Mouse (Mus musculus): ENCODE data around the gene Prss37. TPM values are rescaled to one million over a fixed set of nuclear protein-coding genes. Genes with fewer than 3 reads are reported as not detected.

Prss37 gene
- total RNA-seq (2014; rRNA removed) (not detected in 2 replicates), polyA plus RNA-seq (2015; fragmentation: Nextera tagmentation; extraction: Ambion mirVana) (not detected in 2 replicates)

- Histone ChIP-seq H3K9me3 (ENCODE audit: low read length) (no peaks in the 10 kb centered on the region), H3K36me3 (ENCODE audit: insufficient read depth, low read length) (no peaks in the 10 kb centered on the region), H3K27me3 (ENCODE audit: insufficient read depth, low read length) (no peaks in the 10 kb centered on the region), H3K4me1 (ENCODE audit: insufficient read depth, low read length) (no peaks in the 10 kb centered on the region), H3K9ac (replicated peaks; ENCODE audit: low read length, poor library complexity, severe bottlenecking) (no peak within 1 kb of the TSS), H3K27ac (ENCODE audit: low read depth, low read length) (no peak within 1 kb of the TSS), H3K4me2 (ENCODE audit: low read depth, low read length, poor library complexity, severe bottlenecking) (no peak within 1 kb of the TSS), H3K4me3 (ENCODE audit: low read depth, low read length) (no peak within 1 kb of the TSS)
- no peak for DNase-seq (ENCODE audit: low spot score)
- no peak for ATAC-seq (ENCODE audit: low FRiP score)
- TF ChIP-seq CTCF (IDR thresholded peaks at IDR 0.05) = no peak
- 83% methylated on average over 1 of the region's 1 CpGs for WGBS
Observed at GRCm38 (mm10) chr6:40519408-40519807, at the start of gene Prss37. Gene Prss37 (minus strand): TSS chr6:40519508.

GRCm38 (mm10) chr6:40554950-40555349 is 35.6 kb upstream of the Prss37 start, which contains the start of gene Olfr461:
Gene Olfr461 (minus strand): TSS chr6:40555050.
- no peak for TF ChIP-seq CTCF (IDR thresholded peaks at IDR 0.05)
- Histone ChIP-seq H3K9ac (replicated peaks; ENCODE audit: low read length, poor library complexity, severe bottlenecking) (no peak within 1 kb of the TSS), H3K4me3 (ENCODE audit: low read depth, low read length) (no peak within 1 kb of the TSS), H3K9me3 (ENCODE audit: low read length) (no peaks in the 10 kb centered on the region), H3K36me3 (ENCODE audit: insufficient read depth, low read length) (no peaks in the 10 kb centered on the region), H3K27ac (ENCODE audit: low read depth, low read length) (no peak within 1 kb of the TSS), H3K4me1 (ENCODE audit: insufficient read depth, low read length) (no peaks in the 10 kb centered on the region), H3K4me2 (ENCODE audit: low read depth, low read length, poor library complexity, severe bottlenecking) (no peak within 1 kb of the TSS), H3K27me3 (ENCODE audit: insufficient read depth, low read length) (no peaks in the 10 kb centered on the region)
- WGBS = 75% methylated on average over 2 of the region's 2 CpGs
- ATAC-seq (ENCODE audit: low FRiP score) (no peak), DNase-seq (ENCODE audit: low spot score) (no peak)

- H3K9ac ChIP-seq (replicated peaks; ENCODE audit: low read length, poor library complexity, severe bottlenecking) = no peak overlapping the region
- H3K9me3 ChIP-seq (ENCODE audit: low read length) = no peaks in the 10 kb centered on the region
- H3K4me2 ChIP-seq (ENCODE audit: low read depth, low read length, poor library complexity, severe bottlenecking) = no peak overlapping the region
- TF ChIP-seq CTCF (IDR thresholded peaks at IDR 0.05) = no peak
- no peak overlapping the region for H3K4me3 ChIP-seq (ENCODE audit: low read depth, low read length)
- no peak overlapping the region for H3K27ac ChIP-seq (ENCODE audit: low read depth, low read length)
- no peak for ATAC-seq (ENCODE audit: low FRiP score)
- no peak for DNase-seq (ENCODE audit: low spot score)
- H3K4me1 ChIP-seq (ENCODE audit: insufficient read depth, low read length) = no peaks in the 10 kb centered on the region
- WGBS = 82% methylated on average over 10 of the region's 10 CpGs
- no peaks in the 10 kb centered on the region for H3K36me3 ChIP-seq (ENCODE audit: insufficient read depth, low read length)
- no peaks in the 10 kb centered on the region for H3K27me3 ChIP-seq (ENCODE audit: insufficient read depth, low read length)
Observed at GRCm38 (mm10) chr6:40544690-40545089, 25.4 kb upstream of the Prss37 start.

GRCm38 (mm10) chr6:40493229-40493628 is 26.1 kb downstream of the Prss37 start, which contains the start of gene Tas2r108:
Gene Tas2r108 (plus strand): TSS chr6:40493529.
- H3K9ac ChIP-seq (replicated peaks; ENCODE audit: low read length, poor library complexity, severe bottlenecking) = no peak within 1 kb of the TSS
- no peaks in the 10 kb centered on the region for H3K27me3 ChIP-seq (ENCODE audit: insufficient read depth, low read length)
- 93% methylated on average over 3 of the region's 3 CpGs for WGBS
- no peak for TF ChIP-seq CTCF (IDR thresholded peaks at IDR 0.05)
- H3K4me2 ChIP-seq (ENCODE audit: low read depth, low read length, poor library complexity, severe bottlenecking) = no peak within 1 kb of the TSS
- H3K4me3 ChIP-seq (ENCODE audit: low read depth, low read length) = no peak within 1 kb of the TSS
- no peak for DNase-seq (ENCODE audit: low spot score)
- peaks cover 3% of the 10 kb centered on the region; the same call in 1 of the 2 replicates for H3K9me3 ChIP-seq (ENCODE audit: low read length)
- H3K27ac ChIP-seq (ENCODE audit: low read depth, low read length) = no peak within 1 kb of the TSS
- no peak for ATAC-seq (ENCODE audit: low FRiP score)
- H3K4me1 ChIP-seq (ENCODE audit: insufficient read depth, low read length) = no peaks in the 10 kb centered on the region
- no peaks in the 10 kb centered on the region for H3K36me3 ChIP-seq (ENCODE audit: insufficient read depth, low read length)

- ATAC-seq (ENCODE audit: low FRiP score) (no peak), DNase-seq (ENCODE audit: low spot score) (no peak)
- Histone ChIP-seq H3K4me1 (ENCODE audit: insufficient read depth, low read length) (no peaks in the 10 kb centered on the region), H3K4me2 (ENCODE audit: low read depth, low read length, poor library complexity, severe bottlenecking) (no peak within 1 kb of the TSS), H3K9me3 (ENCODE audit: low read length) (no peaks in the 10 kb centered on the region), H3K4me3 (ENCODE audit: low read depth, low read length) (no peak within 1 kb of the TSS), H3K27ac (ENCODE audit: low read depth, low read length) (no peak within 1 kb of the TSS), H3K9ac (replicated peaks; ENCODE audit: low read length, poor library complexity, severe bottlenecking) (no peak within 1 kb of the TSS), H3K27me3 (ENCODE audit: insufficient read depth, low read length) (no peaks in the 10 kb centered on the region), H3K36me3 (ENCODE audit: insufficient read depth, low read length) (no peaks in the 10 kb centered on the region)
- no peak for TF ChIP-seq CTCF (IDR thresholded peaks at IDR 0.05)
Observed at GRCm38 (mm10) chr6:40490933-40491332, 28.4 kb downstream of the Prss37 start, which contains the start of gene Tas2r137. Gene Tas2r137 (plus strand): TSS chr6:40491233.

GRCm38 (mm10) chr6:40482318-40482717 is 37.0 kb downstream of the Prss37 start:
- WGBS = 94% methylated on average over 5 of the region's 5 CpGs
- TF ChIP-seq CTCF (IDR thresholded peaks at IDR 0.05) = no peak
- Histone ChIP-seq H3K9me3 (ENCODE audit: low read length) (no peaks in the 10 kb centered on the region), H3K27ac (ENCODE audit: low read depth, low read length) (no peak overlapping the region), H3K9ac (replicated peaks; ENCODE audit: low read length, poor library complexity, severe bottlenecking) (no peak overlapping the region), H3K27me3 (ENCODE audit: insufficient read depth, low read length) (no peaks in the 10 kb centered on the region), H3K36me3 (ENCODE audit: insufficient read depth, low read length) (peaks cover 26% of the 10 kb centered on the region), H3K4me3 (ENCODE audit: low read depth, low read length) (no peak overlapping the region), H3K4me2 (ENCODE audit: low read depth, low read length, poor library complexity, severe bottlenecking) (no peak overlapping the region), H3K4me1 (ENCODE audit: insufficient read depth, low read length) (no peaks in the 10 kb centered on the region)
- ATAC-seq (ENCODE audit: low FRiP score) (no peak), DNase-seq (ENCODE audit: low spot score) (no peak)
